Mouse (Mus musculus) embryonic facial prominence, embryonic 15.5 days (tissue): ENCODE measurements around the gene Tcaim. TPM values are rescaled to one million over a fixed set of nuclear protein-coding genes. Genes with fewer than 3 reads are reported as not detected.
"Not testable (repeated sequence)": the region's sequence is repeated elsewhere in the genome, so short reads cannot be mapped to it uniquely, and the experiment has no call there.

Experiments used
- ATAC-seq: fragments of 200-750 bp; cut with Nextera tagmentation; 2 replicates; pipeline ENCODE4 v1.8.0; 2017; ENCODE audit warnings: low read depth, moderate TSS enrichment; ENCODE audit not compliant: insufficient number of reproducible peaks, low FRiP score, low TSS enrichment
- H3K27ac ChIP-seq: fragments of 300-500 bp; sonication (generic); replicated peaks from 2 replicates; pipeline ENCODE4 v1.5.1; 2015; ENCODE audit warnings: mild to moderate bottlenecking, inconsistent platforms
- H3K27me3 ChIP-seq: fragments of 300-500 bp; sonication (generic); 2 replicates; pipeline ENCODE4 v1.6.1; 2015; ENCODE audit warnings: inconsistent platforms
- H3K36me3 ChIP-seq: fragments of 300-500 bp; sonication (generic); 2 replicates; pipeline ENCODE4 v1.6.1; 2015; ENCODE audit warnings: mild to moderate bottlenecking, inconsistent platforms
- H3K4me1 ChIP-seq: fragments of 300-500 bp; sonication (generic); 2 replicates; pipeline ENCODE4 v1.6.1; 2015; ENCODE audit warnings: inconsistent platforms
- H3K4me2 ChIP-seq: fragments of 300-500 bp; sonication (generic); replicated peaks from 2 replicates; pipeline ENCODE4 v1.6.1; 2015; ENCODE audit warnings: mild to moderate bottlenecking, inconsistent platforms
- H3K4me3 ChIP-seq: fragments of 300-500 bp; sonication (generic); replicated peaks from 2 replicates; pipeline ENCODE4 v1.5.1; 2015; ENCODE audit warnings: mild to moderate bottlenecking, inconsistent platforms
- H3K9ac ChIP-seq: fragments of 300-500 bp; sonication (generic); 2 replicates; pipeline ENCODE4 v1.6.1; 2015; ENCODE audit warnings: inconsistent platforms
- H3K9me3 ChIP-seq: fragments of 300-500 bp; sonication (generic); replicated peaks from 2 replicates; pipeline ENCODE4 v1.6.1; 2016; ENCODE audit warnings: inconsistent platforms
- WGBS: fragments of 180-500 bp; shearing (Covaris S2); methylation state at CpG from one replicate; pipeline ENCODE4 v1.1.7; 2015; 5-methylcytosine and 5-hydroxymethylcytosine counted together
- polyA plus RNA-seq: library from polyadenylated mRNA; unstranded; fragments of >200 nt; fragmentation: Nextera tagmentation; extraction: Ambion mirVana; gene quantifications from 2 replicates; pipeline ENCODE4 v1.2.1, GENCODE M21; 2015

The Tcaim gene
- polyA plus RNA-seq, 1 experiment from 2014 or later: 7.7 TPM

DNA sequence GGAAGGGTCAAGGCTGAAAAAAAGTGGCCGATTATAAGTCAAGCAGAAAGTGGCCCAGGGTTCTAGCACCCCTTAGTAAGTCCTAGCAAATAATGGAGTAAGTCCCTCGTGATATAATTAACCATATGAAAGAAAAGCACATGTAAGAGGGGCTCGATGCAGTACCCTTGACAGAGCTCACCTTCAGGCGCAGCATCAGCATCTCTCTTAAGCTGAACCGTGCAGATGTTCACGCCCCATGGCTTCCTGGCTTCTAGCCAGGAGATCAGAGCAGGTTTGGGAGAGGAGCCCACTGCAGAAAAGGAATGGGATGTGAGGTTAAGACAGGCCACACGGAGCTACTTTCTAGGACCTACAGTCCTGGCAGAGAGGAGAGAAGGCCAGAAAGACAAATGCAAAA is 49.2 kb downstream of the Tcaim start:
- Histone ChIP-seq H3K9ac (no peak overlapping the region), H3K9me3 (peaks cover 10% of the 10 kb centered on the region; the same call in 1 of the 2 replicates), H3K27me3 (no peaks in the 10 kb centered on the region), H3K4me1 (no peaks in the 10 kb centered on the region), H3K27ac (no peak overlapping the region), H3K36me3 (peaks cover 93% of the 10 kb centered on the region), H3K4me3 (no peak overlapping the region), H3K4me2 (no peak overlapping the region)
- WGBS: 88% methylated on average over 7 of the region's 7 CpGs
- no peak for ATAC-seq

GRCm38 (mm10) chr9:122855141-122855540 is 49.8 kb downstream of the Tcaim start:
- peaks cover 93% of the 10 kb centered on the region for H3K36me3 ChIP-seq
- H3K27me3 ChIP-seq, H3K27ac ChIP-seq, ATAC-seq, H3K4me2 ChIP-seq, H3K4me1 ChIP-seq, H3K4me3 ChIP-seq, H3K9ac ChIP-seq: not testable (repeated sequence)
- 89% methylated on average over 2 of the region's 7 CpGs for WGBS
- H3K9me3 ChIP-seq: peaks cover 14% of the 10 kb centered on the region; the same call in 1 of the 2 replicates

DNA sequence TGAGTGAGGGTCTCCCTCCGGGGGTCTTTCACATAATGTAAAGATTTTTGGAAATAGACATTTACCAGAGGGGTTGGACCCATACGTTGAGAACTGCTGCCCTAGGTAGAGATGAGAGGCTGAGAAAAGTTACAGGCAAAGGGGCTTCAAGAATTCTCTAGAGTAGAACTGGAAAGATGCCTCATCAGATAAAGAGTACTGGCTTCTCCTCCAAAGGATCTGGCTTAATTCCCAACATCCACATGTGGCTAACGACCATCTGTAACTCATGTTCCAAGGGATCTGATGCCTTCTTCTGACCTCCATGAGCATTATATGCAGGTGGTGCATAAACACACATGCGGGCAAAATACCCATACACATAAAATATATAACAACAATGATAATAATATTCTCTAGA is 50.3 kb downstream of the Tcaim start:
- H3K36me3 ChIP-seq: peaks cover 93% of the 10 kb centered on the region

DNA sequence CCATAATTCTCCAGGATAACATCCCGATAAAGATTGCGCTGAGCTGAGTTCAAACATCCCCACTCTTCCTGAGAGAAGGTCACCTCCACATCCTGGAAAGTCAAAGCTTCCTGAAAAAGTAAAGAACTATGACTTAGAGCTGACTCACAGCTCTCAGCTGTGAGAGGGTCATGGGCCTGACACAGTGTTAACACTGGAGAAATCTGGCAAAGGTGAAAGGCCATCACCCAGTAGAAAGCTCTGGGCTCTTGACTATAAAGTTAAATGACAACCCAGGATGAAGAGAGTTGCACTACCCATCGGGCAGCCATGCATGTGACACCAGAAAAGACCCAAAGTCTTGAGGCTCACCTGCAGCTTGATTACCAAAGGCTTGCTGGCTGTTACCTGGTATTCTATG is 51.4 kb downstream of the Tcaim start:
- H3K4me1 ChIP-seq: no peaks in the 10 kb centered on the region
- 99% methylated on average over 3 of the region's 3 CpGs for WGBS
- H3K9me3 ChIP-seq: peaks cover 14% of the 10 kb centered on the region; the same call in 1 of the 2 replicates
- no peaks in the 10 kb centered on the region for H3K27me3 ChIP-seq
- no peak for ATAC-seq
- H3K36me3 ChIP-seq: peaks cover 93% of the 10 kb centered on the region
- H3K4me3 ChIP-seq: no peak overlapping the region
- H3K9ac ChIP-seq: no peak overlapping the region
- no peak overlapping the region for H3K4me2 ChIP-seq
- H3K27ac ChIP-seq: no peak overlapping the region

More for the DNA sequence above, 50.3 kb downstream of the Tcaim start:
- no peak overlapping the region for H3K9ac ChIP-seq
- no peak overlapping the region for H3K27ac ChIP-seq
- no peaks in the 10 kb centered on the region for H3K27me3 ChIP-seq
- H3K4me2 ChIP-seq: no peak overlapping the region
- no peaks in the 10 kb centered on the region for H3K4me1 ChIP-seq
- no peak for ATAC-seq
- H3K4me3 ChIP-seq: no peak overlapping the region
- H3K9me3 ChIP-seq: peaks cover 15% of the 10 kb centered on the region; the same call in 1 of the 2 replicates
- WGBS: 96% methylated on average over 4 of the region's 4 CpGs

- no peak overlapping the region for H3K9ac ChIP-seq
- no peak for ATAC-seq
- peaks cover 65% of the 10 kb centered on the region for H3K36me3 ChIP-seq
These were observed 55.4 kb downstream of the Tcaim start for GRCm38 (mm10) chr9:122860752-122861151.

GRCm38 (mm10) chr9:122863731-122864130 is 58.4 kb downstream of the Tcaim start:
- no peaks in the 10 kb centered on the region for H3K27me3 ChIP-seq
- no peak overlapping the region for H3K4me3 ChIP-seq
- WGBS: 90% methylated on average over 2 of the region's 2 CpGs
- H3K27ac ChIP-seq: no peak overlapping the region
- H3K4me1 ChIP-seq: peaks cover 15% of the 10 kb centered on the region
- peaks cover 38% of the 10 kb centered on the region for H3K36me3 ChIP-seq
- no peak overlapping the region for H3K4me2 ChIP-seq
- no peak overlapping the region for H3K9ac ChIP-seq
- ATAC-seq: no peak
- H3K9me3 ChIP-seq: peaks cover 10% of the 10 kb centered on the region; the same call in 1 of the 2 replicates

More at GRCm38 (mm10) chr9:122860752-122861151, 55.4 kb downstream of the Tcaim start:
- H3K27me3 ChIP-seq: no peaks in the 10 kb centered on the region
- H3K4me1 ChIP-seq: peaks cover 15% of the 10 kb centered on the region
- H3K9me3 ChIP-seq: peaks cover 10% of the 10 kb centered on the region; the same call in 1 of the 2 replicates
- no peak overlapping the region for H3K4me3 ChIP-seq
- H3K27ac ChIP-seq: no peak overlapping the region
- H3K4me2 ChIP-seq: no peak overlapping the region

- no peak overlapping the region for H3K27ac ChIP-seq
- H3K36me3 ChIP-seq: peaks cover 27% of the 10 kb centered on the region
- WGBS: 53% methylated on average over 3 of the region's 3 CpGs
- H3K4me1 ChIP-seq: peaks cover 15% of the 10 kb centered on the region
- H3K4me2 ChIP-seq: peak overlapping the region; percentile 55
- H3K27me3 ChIP-seq: no peaks in the 10 kb centered on the region
- H3K9ac ChIP-seq: no peak overlapping the region
- peaks cover 5% of the 10 kb centered on the region; the same call in 1 of the 2 replicates for H3K9me3 ChIP-seq
- ATAC-seq: no peak
- H3K4me3 ChIP-seq: peak overlapping the region; percentile 87
These were observed 59.5 kb downstream of the Tcaim start for GRCm38 (mm10) chr9:122864848-122865247.

GRCm38 (mm10) chr9:122865697-122866166 is 60.4 kb downstream of the Tcaim start, which contains the start of gene Zfp445:
TSS of gene Zfp445 (minus strand) at chr9:122866006.
- WGBS: 1% methylated on average over 34 of the region's 34 CpGs
- H3K36me3 ChIP-seq: peaks cover 18% of the 10 kb centered on the region
- H3K27ac ChIP-seq: peak within 1 kb of the TSS; percentile 77
- ATAC-seq: peak; percentile 90
- H3K4me3 ChIP-seq: peak within 1 kb of the TSS; percentile 87
- H3K4me2 ChIP-seq: peak within 1 kb of the TSS; percentile 55
- no peaks in the 10 kb centered on the region for H3K27me3 ChIP-seq
- peaks cover 15% of the 10 kb centered on the region for H3K4me1 ChIP-seq
- no peaks in the 10 kb centered on the region for H3K9me3 ChIP-seq
- H3K9ac ChIP-seq: peak within 1 kb of the TSS; percentile 77

DNA sequence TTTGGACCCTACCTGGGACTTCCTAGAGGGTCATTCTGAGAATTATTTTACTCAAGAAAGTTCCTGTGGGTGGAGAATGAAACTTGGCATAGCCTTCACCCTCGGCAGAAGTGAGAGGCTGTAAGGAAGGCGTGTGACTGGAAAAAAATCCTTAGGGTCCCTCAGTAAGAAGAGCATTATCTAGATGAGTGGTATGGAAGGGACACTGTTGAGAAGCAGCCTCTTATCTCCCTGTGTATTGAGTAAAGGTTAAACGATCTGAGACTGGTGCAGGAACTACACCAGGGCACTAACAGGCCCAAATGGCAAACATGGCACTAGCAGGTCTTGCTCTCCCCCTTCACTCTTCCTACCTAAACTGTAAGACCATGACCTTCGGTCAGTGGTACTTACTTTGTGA is 60.9 kb downstream of the Tcaim start:
- peak overlapping the region; percentile 51 for H3K4me2 ChIP-seq
- H3K27me3 ChIP-seq: no peaks in the 10 kb centered on the region
- no peaks in the 10 kb centered on the region for H3K9me3 ChIP-seq
- 74% methylated on average over 4 of the region's 4 CpGs for WGBS
- H3K9ac ChIP-seq: no peak overlapping the region
- no peak overlapping the region for H3K27ac ChIP-seq
- peak overlapping the region; percentile 87 for H3K4me3 ChIP-seq
- H3K4me1 ChIP-seq: peaks cover 15% of the 10 kb centered on the region
- H3K36me3 ChIP-seq: peaks cover 14% of the 10 kb centered on the region
- ATAC-seq: no peak

GRCm38 (mm10) chr9:122872595-122872994 is 67.3 kb downstream of the Tcaim start:
- Histone ChIP-seq H3K4me1 (no peaks in the 10 kb centered on the region), H3K4me2 (no peak overlapping the region), H3K9ac (no peak overlapping the region), H3K36me3 (no peaks in the 10 kb centered on the region), H3K27ac (no peak overlapping the region), H3K27me3 (no peaks in the 10 kb centered on the region), H3K9me3 (no peaks in the 10 kb centered on the region), H3K4me3 (no peak overlapping the region)
- WGBS: 76% methylated on average over 4 of the region's 4 CpGs
- no peak for ATAC-seq

GRCm38 (mm10) chr9:122874653-122875052 is 69.3 kb downstream of the Tcaim start:
- Histone ChIP-seq H3K4me3 (no peak overlapping the region), H3K4me1 (no peaks in the 10 kb centered on the region), H3K27me3 (no peaks in the 10 kb centered on the region), H3K36me3 (no peaks in the 10 kb centered on the region), H3K9ac (no peak overlapping the region), H3K4me2 (no peak overlapping the region), H3K9me3 (no peaks in the 10 kb centered on the region), H3K27ac (no peak overlapping the region)
- ATAC-seq: no peak
- 68% methylated on average over 1 of the region's 1 CpGs for WGBS

GRCm38 (mm10) chr9:122875145-122875544 is 69.8 kb downstream of the Tcaim start:
- H3K36me3 ChIP-seq: no peaks in the 10 kb centered on the region
- ATAC-seq: no peak
- WGBS: 91% methylated on average over 2 of the region's 2 CpGs
- H3K27me3 ChIP-seq: no peaks in the 10 kb centered on the region
- H3K4me3 ChIP-seq: no peak overlapping the region
- H3K4me1 ChIP-seq: no peaks in the 10 kb centered on the region
- no peak overlapping the region for H3K9ac ChIP-seq
- H3K27ac ChIP-seq: no peak overlapping the region
- H3K4me2 ChIP-seq: no peak overlapping the region
- H3K9me3 ChIP-seq: no peaks in the 10 kb centered on the region
